Mouse (Mus musculus): ENCODE measurements around the gene Rbm48. TPM values are rescaled to one million over a fixed set of nuclear protein-coding genes. Genes with fewer than 3 reads are reported as not detected.
A peak's percentile ranks its signal among the peaks of the same experiment; 100 is the strongest.

Gene Rbm48
- polyA plus RNA-seq, 1 experiment from 2014 or later = 7.6 TPM

DNA sequence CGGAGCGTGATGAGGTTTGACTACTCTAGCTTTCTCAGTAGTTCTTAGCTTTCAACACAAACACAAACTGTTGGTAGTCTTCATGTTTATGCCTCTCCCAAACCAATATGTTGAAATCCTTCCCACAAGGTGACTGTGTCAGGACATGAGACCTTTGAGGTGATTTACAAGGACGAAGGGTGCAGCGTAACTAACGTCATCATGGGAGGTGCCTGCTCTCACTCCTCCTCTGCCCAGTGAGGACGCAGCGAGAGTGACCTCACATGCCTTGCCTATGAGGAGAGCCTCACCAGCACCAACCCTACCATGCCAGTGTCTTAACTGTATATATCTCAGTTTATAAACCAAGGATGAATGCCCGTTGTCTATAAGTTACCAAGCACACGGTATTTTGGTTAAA is 10.7 kb upstream of the Rbm48 start:
- Histone ChIP-seq H3K9me3 (replicated peaks) (no peaks in the 10 kb centered on the region), H3K27ac (no peak overlapping the region), H3K36me3 (peaks cover 33% of the 10 kb centered on the region), H3K4me2 (no peak overlapping the region), H3K27me3 (no peaks in the 10 kb centered on the region), H3K4me3 (no peak overlapping the region), H3K4me1 (replicated peaks) (no peaks in the 10 kb centered on the region), H3K9ac (no peak overlapping the region)
- 94% methylated on average over 9 of the region's 9 CpGs for WGBS
- no peak for ATAC-seq (replicated peaks; ENCODE audit: insufficient number of reproducible peaks, insufficient read depth, low FRiP score, low read depth)

DNA sequence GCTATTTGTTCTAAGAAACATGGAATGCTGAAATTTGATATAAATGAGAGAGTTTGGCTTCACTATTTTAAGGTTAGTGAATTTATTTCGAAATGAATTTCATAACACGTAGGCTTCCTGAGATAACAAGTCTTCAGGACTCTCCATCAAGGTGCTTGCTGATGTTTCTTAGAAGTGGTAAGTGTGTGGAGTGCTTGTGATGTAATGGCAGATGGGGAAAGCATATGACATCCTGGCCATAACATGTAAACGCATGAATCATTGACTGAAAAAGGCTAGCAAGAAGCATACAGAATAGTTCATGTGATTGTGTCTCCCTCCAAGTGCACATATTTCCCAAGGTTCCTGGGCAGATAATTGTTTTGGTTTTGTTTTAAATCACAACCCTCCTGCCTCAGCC is 4.4 kb upstream of the Rbm48 start:
- H3K4me2 ChIP-seq = no peak overlapping the region
- H3K36me3 ChIP-seq = peaks cover 9% of the 10 kb centered on the region
- no peaks in the 10 kb centered on the region for H3K9me3 ChIP-seq (replicated peaks)
- peaks cover 5% of the 10 kb centered on the region for H3K4me1 ChIP-seq (replicated peaks)
- H3K27ac ChIP-seq = no peak overlapping the region
- 87% methylated on average over 3 of the region's 3 CpGs for WGBS
- no peak overlapping the region for H3K9ac ChIP-seq
- H3K4me3 ChIP-seq = no peak overlapping the region
- H3K27me3 ChIP-seq = no peaks in the 10 kb centered on the region
- no peak for ATAC-seq (replicated peaks; ENCODE audit: insufficient number of reproducible peaks, insufficient read depth, low FRiP score, low read depth)

DNA sequence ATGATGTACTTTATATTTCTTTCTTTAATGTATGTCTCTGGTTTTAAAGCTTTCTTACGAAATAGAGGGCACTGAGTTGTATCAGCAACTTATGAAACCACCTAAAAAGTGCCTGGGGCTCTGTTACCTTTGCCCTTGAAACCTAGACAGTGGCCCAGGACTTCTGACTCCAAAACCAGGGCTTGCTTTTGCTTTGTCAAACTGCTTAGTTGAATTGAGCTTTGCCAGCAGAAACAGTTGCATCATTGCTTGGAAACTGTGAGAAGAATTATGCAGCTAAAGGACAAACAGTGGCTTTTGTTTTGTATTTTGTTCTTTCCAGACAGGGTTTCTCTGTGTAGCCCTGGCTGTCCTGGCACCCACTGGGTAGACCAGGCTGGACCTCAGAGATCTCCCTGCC is 3.9 kb upstream of the Rbm48 start:
- no peak overlapping the region for H3K9ac ChIP-seq
- H3K9me3 ChIP-seq (replicated peaks) = no peaks in the 10 kb centered on the region
- H3K4me3 ChIP-seq = no peak overlapping the region
- H3K4me1 ChIP-seq (replicated peaks) = peaks cover 7% of the 10 kb centered on the region
- no peak overlapping the region for H3K27ac ChIP-seq
- H3K36me3 ChIP-seq = peaks cover 4% of the 10 kb centered on the region; the same call in 1 of the 2 replicates
- H3K4me2 ChIP-seq = no peak overlapping the region
- 68% methylated on average over 1 of the region's 1 CpGs for WGBS
- H3K27me3 ChIP-seq = no peaks in the 10 kb centered on the region
- ATAC-seq (replicated peaks; ENCODE audit: insufficient number of reproducible peaks, insufficient read depth, low FRiP score, low read depth) = no peak

DNA sequence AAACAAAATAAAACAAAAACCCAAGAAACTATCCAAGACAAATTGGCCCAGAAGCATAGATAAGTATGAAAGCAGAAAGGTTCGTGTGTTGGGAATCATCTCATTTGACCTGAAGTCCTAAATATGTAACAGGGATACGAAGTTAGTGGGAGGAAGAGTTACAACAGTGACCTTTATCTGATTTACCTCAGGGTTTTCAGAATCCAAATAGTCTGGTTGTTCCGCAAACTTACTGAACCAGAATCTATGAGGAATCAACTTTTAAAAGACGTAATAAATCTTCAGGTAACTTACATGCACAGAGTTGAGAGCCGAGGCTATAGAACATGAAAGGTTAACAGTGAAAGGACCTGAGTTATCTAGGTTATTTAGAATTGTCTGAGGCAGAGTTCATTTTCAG is 2.4 kb upstream of the Rbm48 start:
- Histone ChIP-seq H3K27ac (no peak overlapping the region), H3K4me1 (replicated peaks) (peaks cover 13% of the 10 kb centered on the region), H3K4me3 (no peak overlapping the region), H3K9ac (no peak overlapping the region), H3K36me3 (no peaks in the 10 kb centered on the region), H3K27me3 (no peaks in the 10 kb centered on the region), H3K9me3 (replicated peaks) (no peaks in the 10 kb centered on the region), H3K4me2 (no peak overlapping the region)
- 83% methylated on average over 5 of the region's 5 CpGs for WGBS
- ATAC-seq (replicated peaks; ENCODE audit: insufficient number of reproducible peaks, insufficient read depth, low FRiP score, low read depth) = no peak

DNA sequence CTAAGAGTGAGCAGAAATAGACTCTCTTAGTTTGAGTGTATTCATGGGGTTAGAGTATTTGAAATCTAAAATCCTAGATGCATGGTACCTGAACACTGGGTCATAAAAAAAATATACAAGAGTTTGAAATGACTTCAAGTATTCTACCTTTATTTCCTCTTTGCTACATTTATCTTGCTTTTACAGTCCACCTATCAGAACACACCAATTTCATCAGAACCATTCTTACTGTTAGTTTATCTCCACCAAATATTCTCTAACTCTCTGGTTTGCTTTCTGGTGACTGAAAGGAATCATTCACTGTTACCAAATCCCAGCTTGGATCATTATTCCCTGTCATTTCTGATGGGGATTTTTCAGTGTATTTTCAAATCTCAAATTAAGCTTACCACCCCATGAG is 786 bp upstream of the Rbm48 start:
- H3K9ac ChIP-seq = 0 out of 2 replicates have a peak overlapping the region, but pooled peaks have one; percentile 77
- H3K36me3 ChIP-seq = peaks cover 4% of the 10 kb centered on the region; the same call in 1 of the 2 replicates
- no peaks in the 10 kb centered on the region for H3K27me3 ChIP-seq
- no peak overlapping the region for H3K27ac ChIP-seq
- peak overlapping the region; percentile 70 for H3K4me2 ChIP-seq
- ATAC-seq (replicated peaks; ENCODE audit: insufficient number of reproducible peaks, insufficient read depth, low FRiP score, low read depth) = no peak
- H3K9me3 ChIP-seq (replicated peaks) = no peaks in the 10 kb centered on the region
- H3K4me1 ChIP-seq (replicated peaks) = peaks cover 13% of the 10 kb centered on the region
- H3K4me3 ChIP-seq = peak overlapping the region; percentile 85; the same call in 1 of the 2 replicates

DNA sequence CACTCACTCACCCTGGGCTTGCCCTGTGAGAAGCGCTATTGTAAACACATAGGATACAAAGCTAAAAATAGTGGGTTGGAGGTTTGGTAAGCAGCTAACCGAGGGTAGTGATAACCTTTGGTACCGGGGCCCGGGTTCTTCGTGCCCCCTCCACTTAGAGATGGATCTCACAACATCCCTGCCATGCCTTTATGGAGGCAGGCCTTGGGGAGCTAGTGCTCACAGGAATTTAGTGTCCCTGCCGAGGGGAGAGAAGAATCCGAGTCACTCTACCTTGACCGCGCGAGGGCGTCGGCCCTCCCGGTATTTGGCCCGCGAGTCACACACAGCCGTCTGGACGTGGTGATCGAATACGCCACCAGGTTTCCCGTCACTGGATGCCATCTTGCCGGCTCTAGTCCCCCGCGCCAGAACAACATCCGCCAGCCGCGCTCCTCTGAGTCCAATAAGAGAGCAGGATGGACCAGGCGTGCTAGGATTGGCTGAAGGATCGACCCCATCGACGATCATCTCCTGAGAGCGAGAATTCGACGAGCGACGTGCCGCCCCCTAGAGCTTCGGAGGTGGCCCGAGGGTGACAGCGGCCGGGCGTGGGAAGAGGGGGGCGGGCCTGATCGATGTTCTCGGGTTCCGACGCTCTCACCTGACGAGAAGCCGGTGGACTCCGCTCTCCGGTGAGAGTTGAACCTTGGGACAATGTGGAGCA is 539 bp downstream of the Rbm48 start, which contains the start of gene Pex1:
Pex1 (plus strand) TSS at position 374 of the 706 bp plus-strand sequence.
- peak within 1 kb of the TSS; percentile 70 for H3K4me2 ChIP-seq
- peaks cover 10% of the 10 kb centered on the region for H3K36me3 ChIP-seq
- no peaks in the 10 kb centered on the region for H3K9me3 ChIP-seq (replicated peaks)
- H3K9ac ChIP-seq = peak within 1 kb of the TSS; percentile 77
- H3K27me3 ChIP-seq = no peaks in the 10 kb centered on the region
- peak; percentile 97 for ATAC-seq (replicated peaks; ENCODE audit: insufficient number of reproducible peaks, insufficient read depth, low FRiP score, low read depth)
- peaks cover 13% of the 10 kb centered on the region for H3K4me1 ChIP-seq (replicated peaks)
- WGBS = under 1% methylated on average over 50 of the region's 50 CpGs
- peak within 1 kb of the TSS; percentile 85 for H3K4me3 ChIP-seq
- peak within 1 kb of the TSS; percentile 74 for H3K27ac ChIP-seq

DNA sequence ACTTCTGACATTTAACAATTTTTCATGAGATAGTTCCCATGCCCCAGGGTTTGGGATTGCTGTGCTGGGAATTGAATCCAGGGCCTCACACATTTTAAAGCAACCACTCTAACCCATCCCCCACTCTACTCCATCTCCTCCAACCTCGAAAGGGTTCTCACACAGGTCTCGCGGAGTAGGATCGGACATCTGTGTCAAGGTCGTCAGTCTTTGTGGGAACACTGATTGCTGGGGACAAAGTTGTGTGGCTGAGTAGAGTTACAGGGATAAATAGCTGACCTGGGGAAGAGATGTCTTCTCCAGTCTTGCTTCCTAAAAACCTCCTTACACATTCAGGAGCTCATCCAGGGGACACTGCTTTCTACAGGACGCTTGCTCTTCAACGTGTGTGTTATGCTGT is 17.3 kb downstream of the Rbm48 start:
- Histone ChIP-seq H3K9me3 (replicated peaks) (no peaks in the 10 kb centered on the region), H3K27me3 (no peaks in the 10 kb centered on the region), H3K9ac (no peak overlapping the region), H3K4me1 (replicated peaks) (no peaks in the 10 kb centered on the region), H3K4me2 (no peak overlapping the region), H3K36me3 (peaks cover 91% of the 10 kb centered on the region), H3K4me3 (no peak overlapping the region), H3K27ac (no peak overlapping the region)
- no peak for ATAC-seq (replicated peaks; ENCODE audit: insufficient number of reproducible peaks, insufficient read depth, low FRiP score, low read depth)
- WGBS = 94% methylated on average over 7 of the region's 7 CpGs

DNA sequence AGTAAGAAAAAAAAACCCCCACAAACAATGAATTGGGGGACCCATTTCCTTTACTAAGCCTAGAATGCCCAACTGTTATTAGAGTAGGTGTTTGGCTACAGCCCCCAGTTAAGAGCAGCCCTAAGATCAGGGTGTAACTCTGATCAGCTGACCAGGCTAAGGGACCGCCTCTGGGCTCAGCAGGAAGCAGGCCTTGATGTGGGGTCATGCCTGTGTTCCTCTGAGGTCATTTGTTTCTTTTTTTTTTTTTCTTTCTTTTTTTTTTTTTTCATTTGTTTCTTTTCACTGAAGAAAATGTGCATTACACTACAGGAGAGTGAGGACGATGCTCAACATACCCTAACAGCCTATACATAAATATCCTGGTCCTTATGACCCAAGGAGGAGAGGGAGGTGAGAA is 18.4 kb downstream of the Rbm48 start:
- Histone ChIP-seq H3K4me3 (no peak overlapping the region), H3K9ac (no peak overlapping the region), H3K36me3 (peaks cover 93% of the 10 kb centered on the region), H3K4me1 (replicated peaks) (no peaks in the 10 kb centered on the region), H3K27me3 (no peaks in the 10 kb centered on the region), H3K4me2 (no peak overlapping the region), H3K9me3 (replicated peaks) (no peaks in the 10 kb centered on the region; the same call in 1 of the 2 replicates), H3K27ac (no peak overlapping the region)
- ATAC-seq (replicated peaks; ENCODE audit: insufficient number of reproducible peaks, insufficient read depth, low FRiP score, low read depth) = no peak
- 100% methylated on average over 2 of the region's 2 CpGs for WGBS

DNA sequence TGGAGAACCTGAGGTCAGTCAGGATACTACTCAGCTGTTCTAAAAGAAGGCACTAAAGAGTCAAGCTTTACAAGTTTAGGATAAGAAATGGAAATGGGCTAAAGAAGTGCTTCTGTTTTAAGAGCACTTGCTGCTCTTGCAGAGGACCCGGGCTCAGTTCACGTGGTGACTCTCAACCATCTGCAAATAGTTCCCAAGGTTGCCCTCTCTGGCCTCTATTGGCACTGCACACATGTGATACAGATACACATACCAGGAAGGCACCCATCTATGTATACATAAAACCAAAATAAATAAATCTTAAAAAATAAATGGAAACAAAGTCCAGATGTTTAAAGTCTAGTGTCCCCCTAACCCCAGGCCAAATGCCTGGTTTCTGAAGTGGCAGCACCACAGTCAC is 21.6 kb downstream of the Rbm48 start:
- WGBS = 92% methylated on average over 2 of the region's 2 CpGs
- no peak overlapping the region for H3K9ac ChIP-seq
- H3K36me3 ChIP-seq = peaks cover 98% of the 10 kb centered on the region
- H3K4me3 ChIP-seq = no peak overlapping the region
- H3K27ac ChIP-seq = no peak overlapping the region
- ATAC-seq (replicated peaks; ENCODE audit: insufficient number of reproducible peaks, insufficient read depth, low FRiP score, low read depth) = no peak
- no peak overlapping the region for H3K4me2 ChIP-seq
- H3K4me1 ChIP-seq (replicated peaks) = no peaks in the 10 kb centered on the region
- no peaks in the 10 kb centered on the region for H3K27me3 ChIP-seq
- no peaks in the 10 kb centered on the region; the same call in 1 of the 2 replicates for H3K9me3 ChIP-seq (replicated peaks)

DNA sequence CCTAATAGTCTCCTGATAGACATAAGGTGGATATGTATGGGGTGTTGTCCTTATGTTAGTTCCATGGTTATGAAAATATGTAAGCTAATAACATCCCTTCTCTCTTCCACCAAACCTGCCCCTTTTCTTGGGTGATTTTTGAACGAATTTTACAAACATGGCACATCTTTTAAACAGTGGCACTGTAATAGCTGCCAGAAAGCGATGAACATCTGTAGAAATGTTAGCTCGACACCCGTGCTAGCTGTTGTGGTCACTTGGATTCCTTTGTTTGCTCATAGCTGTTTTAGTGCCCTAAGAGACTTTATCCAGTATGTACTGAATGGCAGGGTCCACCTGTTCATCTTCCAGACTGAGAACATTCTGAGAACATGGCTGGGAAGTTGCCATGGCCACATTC is 25.1 kb downstream of the Rbm48 start, which contains the start of gene 1700109H08Rik:
1700109H08Rik (plus strand) TSS at position 301 of the 400 bp plus-strand sequence.
- H3K4me3 ChIP-seq = no peak within 1 kb of the TSS
- no peaks in the 10 kb centered on the region for H3K4me1 ChIP-seq (replicated peaks)
- 93% methylated on average over 4 of the region's 4 CpGs for WGBS
- H3K27me3 ChIP-seq = no peaks in the 10 kb centered on the region
- no peak within 1 kb of the TSS for H3K27ac ChIP-seq
- no peak within 1 kb of the TSS for H3K9ac ChIP-seq
- peaks cover 93% of the 10 kb centered on the region for H3K36me3 ChIP-seq
- ATAC-seq (replicated peaks; ENCODE audit: insufficient number of reproducible peaks, insufficient read depth, low FRiP score, low read depth) = no peak
- H3K9me3 ChIP-seq (replicated peaks) = no peaks in the 10 kb centered on the region; the same call in 1 of the 2 replicates
- no peak within 1 kb of the TSS for H3K4me2 ChIP-seq

DNA sequence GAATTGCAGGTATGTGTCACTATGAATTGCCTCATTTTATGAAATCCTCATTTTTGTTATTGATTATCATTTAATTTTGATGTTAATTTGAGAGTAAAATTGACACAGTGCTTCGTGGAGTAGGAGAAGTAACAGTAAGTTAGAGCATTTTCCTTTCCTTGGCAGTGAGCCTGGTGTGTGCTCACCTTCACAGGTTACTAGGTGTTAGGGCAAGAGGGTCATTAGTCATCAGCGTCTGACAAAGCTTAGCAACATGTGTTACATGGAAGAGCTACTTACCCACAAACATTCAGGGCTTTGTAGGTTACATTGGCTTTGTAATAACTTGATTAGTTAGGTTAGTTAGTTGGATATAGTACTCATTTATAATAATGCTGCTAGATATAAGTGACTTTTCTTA is 42.2 kb downstream of the Rbm48 start:
- Histone ChIP-seq H3K4me3 (no peak overlapping the region), H3K27ac (no peak overlapping the region), H3K9me3 (replicated peaks) (no peaks in the 10 kb centered on the region), H3K4me1 (replicated peaks) (0 out of 2 replicates have a peak, but pooled peaks cover 2% of the 10 kb centered on the region), H3K36me3 (peaks cover 30% of the 10 kb centered on the region), H3K27me3 (no peaks in the 10 kb centered on the region), H3K4me2 (no peak overlapping the region), H3K9ac (no peak overlapping the region)
- ATAC-seq (replicated peaks; ENCODE audit: insufficient number of reproducible peaks, insufficient read depth, low FRiP score, low read depth) = no peak
- WGBS = 87% methylated on average over 2 of the region's 2 CpGs

DNA sequence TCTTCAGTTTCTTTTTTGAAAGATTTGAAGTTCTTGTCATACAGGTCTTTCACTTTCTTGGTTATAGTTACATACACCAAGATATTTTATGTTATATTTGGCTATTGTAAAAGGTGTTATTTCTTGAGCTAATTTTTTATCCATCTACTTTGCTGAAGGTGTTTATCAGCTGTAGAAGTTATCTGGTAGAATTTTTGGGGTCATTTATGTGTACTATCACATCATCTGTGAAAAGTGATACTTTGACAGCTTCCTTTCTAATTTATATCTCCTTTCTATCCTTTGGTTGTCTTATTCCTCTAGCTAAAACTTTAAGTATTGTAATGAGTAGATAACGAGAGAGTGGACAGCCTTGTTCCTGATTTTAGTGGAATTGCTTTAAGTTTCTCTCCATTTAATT is 44.9 kb downstream of the Rbm48 start:
- ATAC-seq (replicated peaks; ENCODE audit: insufficient number of reproducible peaks, insufficient read depth, low FRiP score, low read depth) = no peak
- no peaks in the 10 kb centered on the region for H3K9me3 ChIP-seq (replicated peaks)
- H3K27ac ChIP-seq = no peak overlapping the region
- 0 out of 2 replicates have a peak, but pooled peaks cover 2% of the 10 kb centered on the region for H3K4me1 ChIP-seq (replicated peaks)
- H3K36me3 ChIP-seq = peaks cover 9% of the 10 kb centered on the region
- no peak overlapping the region for H3K4me2 ChIP-seq
- H3K4me3 ChIP-seq = no peak overlapping the region
- no peaks in the 10 kb centered on the region for H3K27me3 ChIP-seq
- H3K9ac ChIP-seq = no peak overlapping the region
- WGBS = 96% methylated on average over 1 of the region's 1 CpGs

All from heart, embryonic 15.5 days (tissue).